Mouse (Mus musculus) heart, postnatal 36 days (tissue): ENCODE data around the gene Wbp11. TPM values are rescaled to one million over a fixed set of nuclear protein-coding genes. Genes with fewer than 3 reads are reported as not detected.

ENCODE experiments used
- DNase-seq, 2 experiments: peaks; one replicate each; pipeline ENCODE4 v3.0.0; 2021 to 2022
- intact Hi-C: fragments of 180-260 bp; cut with DNase I; formaldehyde crosslinking; loops from one replicate; pipeline ENCODE4 v1.15.1; 2025
- total RNA-seq, 2 experiments: library from RNA; stranded (reverse); gene quantifications; 2 replicates each; pipeline ENCODE4 v1.2.3; 2021

Wbp11 gene
- total RNA-seq, 2 experiments from 2014 or later = 63.3 to 64.1 TPM

GRCm38 (mm10) chr6:136845706-136846480 lies 17.9 kb upstream of the Wbp11 start:
- intact Hi-C loops = no loop called here
- no peak for DNase-seq

- intact Hi-C loops = no loop called here
- DNase-seq = no peak
These were observed 16.9 kb upstream of the Wbp11 start for GRCm38 (mm10) chr6:136844903-136845302.

GRCm38 (mm10) chr6:136837323-136837722 lies 9.3 kb upstream of the Wbp11 start:
- DNase-seq = no peak
- intact Hi-C loops = loop anchor here (2.0 kb wide), 1 partner anchor 15 kb away; no protein-coding TSS in a partner anchor

GRCm38 (mm10) chr6:136835352-136835751 lies 7.3 kb upstream of the Wbp11 start, which contains the start of gene Smco3:
TSS of gene Smco3 (minus strand) at chr6:136835452.
- no peak for DNase-seq
- intact Hi-C loops = no loop called here

DNA sequence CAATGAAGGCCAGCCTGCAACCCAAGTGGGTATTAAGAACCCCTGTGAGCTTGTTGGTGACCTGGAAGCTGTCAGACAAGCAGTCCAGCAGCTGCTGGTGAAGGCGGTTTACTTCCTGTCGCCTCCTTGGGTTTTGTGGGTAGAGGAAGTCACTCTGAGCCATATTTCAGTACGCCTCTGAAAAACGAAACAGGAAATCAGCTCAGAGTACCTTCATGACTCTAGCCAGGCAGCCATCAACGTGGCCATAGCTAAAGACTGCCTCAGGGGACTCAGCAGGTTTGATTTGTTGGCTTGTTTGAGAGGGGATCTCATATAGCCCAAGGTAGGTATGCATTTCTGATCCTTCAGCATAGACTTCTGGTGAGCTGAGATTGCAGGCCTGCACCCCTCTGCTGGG lies 3.7 kb upstream of the Wbp11 start:
- DNase-seq = no peak
- intact Hi-C loops = no loop called here

DNA sequence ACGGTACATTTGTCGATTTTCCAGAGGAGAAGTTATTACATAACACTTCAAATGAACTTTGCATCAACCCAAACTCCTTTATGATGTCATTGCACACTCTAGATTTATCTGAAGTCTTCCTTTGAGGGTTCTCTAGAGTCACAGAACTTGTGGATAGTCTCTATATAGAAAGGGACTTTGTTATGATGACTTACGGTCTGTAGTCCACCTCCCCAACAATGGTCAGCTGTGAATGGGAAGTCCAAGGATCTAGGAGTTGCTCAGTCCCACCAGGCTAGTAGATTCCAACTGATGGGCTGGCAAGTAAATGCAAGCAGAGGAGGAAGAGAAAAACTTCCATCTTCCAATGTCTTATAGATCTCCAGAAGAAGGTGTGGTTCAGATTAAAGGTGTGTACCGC lies 648 bp upstream of the Wbp11 start:
- intact Hi-C loops = loop anchor here (10.0 kb wide), 1 partner anchor 1904 kb away; the partner anchor contains the start of gene Cdkn1b
- no peak for DNase-seq

DNA sequence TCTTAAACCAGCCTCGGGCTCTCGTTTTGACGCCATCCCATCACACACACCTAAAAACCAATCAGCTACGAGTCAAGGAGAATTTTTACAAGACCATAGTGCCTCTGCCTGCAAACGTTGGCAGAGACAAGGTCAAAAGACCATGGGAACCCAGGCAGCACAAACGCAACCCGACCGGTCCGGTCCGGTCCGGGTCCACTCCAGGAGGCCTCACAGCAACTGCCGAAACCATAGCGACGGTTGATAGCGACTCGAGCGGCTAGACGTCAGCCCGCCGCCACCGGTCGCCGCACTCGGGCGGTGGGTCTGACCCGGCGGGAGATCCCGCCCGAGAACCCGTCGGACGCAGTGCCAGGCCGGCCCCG lies 535 bp downstream of the Wbp11 start, which contains the start of gene BC049715:
BC049715 (plus strand) TSS at position 111 of the 365 bp plus-strand sequence.
- intact Hi-C loops = loop anchor here (1.0 to 10.0 kb wide), 2 partner anchors 23 to 1903 kb away; partner anchors contain the start of genes Cdkn1b and Hist4h4
- DNase-seq = no peak

DNA sequence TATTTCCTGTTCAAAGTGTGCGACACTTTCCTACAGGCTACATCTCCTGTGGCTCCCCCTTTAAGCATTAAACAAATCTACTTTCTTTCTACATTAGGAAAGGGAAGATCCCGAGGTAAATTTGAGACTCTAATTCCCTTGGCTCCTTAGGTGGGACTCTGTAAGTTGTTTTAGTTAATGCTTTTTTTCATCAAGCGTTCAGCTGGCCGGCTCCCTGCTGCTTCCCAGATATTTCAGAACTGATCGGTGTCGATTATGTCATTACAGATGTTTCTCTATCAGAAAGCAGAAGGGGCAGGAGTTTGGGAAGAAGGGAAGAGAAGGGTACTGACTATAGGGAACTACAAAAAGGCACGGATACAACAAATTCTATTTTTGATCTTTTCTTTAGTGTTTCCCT lies 917 bp downstream of the Wbp11 start:
- intact Hi-C loops = loop anchor here (1.0 to 10.0 kb wide), 2 partner anchors 23 to 1902 kb away; partner anchors contain the start of genes Cdkn1b and Hist4h4

DNA sequence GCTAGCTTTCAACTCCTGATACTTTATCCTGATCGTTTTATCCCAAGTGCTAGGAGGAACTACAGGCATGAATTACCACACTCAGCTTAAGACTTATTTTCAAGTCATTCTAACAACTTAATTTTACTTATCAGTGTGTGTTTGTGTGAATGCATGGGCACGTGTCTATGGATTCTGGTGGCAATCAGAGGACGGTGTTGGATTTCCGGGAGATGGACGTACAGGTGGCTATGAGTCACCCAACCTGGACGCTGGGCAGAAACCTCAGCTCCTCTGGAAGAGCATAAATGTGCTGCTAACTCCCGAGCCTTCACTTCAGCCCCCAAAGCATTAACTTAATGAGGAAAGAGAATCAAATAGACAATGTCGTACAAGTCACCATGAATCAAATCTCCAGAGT lies 3.0 kb downstream of the Wbp11 start:
- no peak for DNase-seq
- intact Hi-C loops = loop anchor here (10.0 kb wide), 1 partner anchor 1900 kb away; the partner anchor contains the start of gene Cdkn1b

More for the DNA sequence above, 917 bp downstream of the Wbp11 start:
- DNase-seq = no peak

DNA sequence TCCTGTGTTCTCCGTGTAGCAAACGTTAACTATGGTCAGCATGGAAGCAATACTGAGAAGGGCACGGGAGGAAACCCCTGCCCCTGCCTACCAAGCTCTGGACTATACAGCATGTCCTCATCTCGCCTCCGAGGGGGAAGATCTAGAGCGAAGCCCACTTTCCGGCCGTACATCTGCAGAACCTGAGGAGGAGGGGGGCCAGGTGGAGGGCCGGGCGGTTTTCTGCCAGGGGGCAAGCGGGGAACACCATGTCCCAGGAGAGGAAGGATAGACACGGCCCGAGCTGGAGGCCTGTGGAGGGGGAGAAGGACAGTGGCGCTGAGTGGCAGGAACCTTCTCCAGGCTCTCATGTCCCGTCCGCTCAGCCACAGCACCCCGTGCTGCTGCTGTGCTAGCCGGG lies 6.9 kb downstream of the Wbp11 start:
- DNase-seq = no peak
- intact Hi-C loops = loop anchor here (10.0 kb wide), 1 partner anchor 1896 kb away; the partner anchor contains the start of gene Cdkn1b

- no peak for DNase-seq
These were observed 7.7 kb downstream of the Wbp11 start for GRCm38 (mm10) chr6:136820381-136820780.

DNA sequence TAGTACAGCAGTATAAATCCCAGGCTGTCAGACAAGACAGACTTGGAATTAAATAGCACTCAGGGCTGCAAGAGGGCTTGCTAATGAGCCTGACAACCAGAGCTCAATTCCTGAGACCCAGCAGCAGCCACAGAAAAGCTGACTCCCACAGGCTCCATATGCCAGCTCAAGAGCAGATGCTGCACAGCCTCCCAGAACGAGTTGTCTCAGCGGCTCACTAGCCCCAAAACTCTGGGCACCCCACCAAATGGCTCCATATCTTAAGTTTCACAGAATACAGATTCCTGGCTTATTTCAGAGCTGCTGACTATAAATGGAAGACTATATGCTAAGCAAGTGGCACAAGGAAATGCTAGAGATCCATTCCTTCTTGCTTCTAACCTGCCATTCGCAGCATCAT lies 10.5 kb downstream of the Wbp11 start:
- intact Hi-C loops = no loop called here
- DNase-seq = no peak

More at GRCm38 (mm10) chr6:136820381-136820780, 7.7 kb downstream of the Wbp11 start:
- intact Hi-C loops = loop anchor here (10.0 kb wide), 1 partner anchor 1896 kb away; the partner anchor contains the start of gene Cdkn1b

GRCm38 (mm10) chr6:136816826-136817225 lies 11.2 kb downstream of the Wbp11 start:
- intact Hi-C loops = no loop called here
- DNase-seq = no peak

DNA sequence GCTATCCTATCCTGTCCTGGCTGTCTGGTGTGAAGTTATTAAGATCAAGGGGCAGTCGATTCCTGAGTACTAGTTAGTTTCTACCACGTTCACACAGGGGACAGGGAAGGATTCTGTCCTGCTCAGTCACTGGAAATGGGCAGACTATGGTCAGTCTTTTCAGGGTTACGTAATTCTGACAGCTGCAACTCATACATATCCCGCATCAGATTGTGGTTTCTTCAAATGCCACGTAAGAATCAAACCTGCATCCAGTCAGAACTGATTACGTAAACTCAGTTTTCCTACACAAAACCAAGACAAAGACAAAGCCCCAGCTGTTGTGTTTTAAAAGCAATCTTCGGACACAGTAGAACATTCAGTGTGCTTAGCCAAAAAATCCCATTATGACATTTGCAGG lies 12.7 kb downstream of the Wbp11 start:
- DNase-seq = no peak
- intact Hi-C loops = no loop called here

DNA sequence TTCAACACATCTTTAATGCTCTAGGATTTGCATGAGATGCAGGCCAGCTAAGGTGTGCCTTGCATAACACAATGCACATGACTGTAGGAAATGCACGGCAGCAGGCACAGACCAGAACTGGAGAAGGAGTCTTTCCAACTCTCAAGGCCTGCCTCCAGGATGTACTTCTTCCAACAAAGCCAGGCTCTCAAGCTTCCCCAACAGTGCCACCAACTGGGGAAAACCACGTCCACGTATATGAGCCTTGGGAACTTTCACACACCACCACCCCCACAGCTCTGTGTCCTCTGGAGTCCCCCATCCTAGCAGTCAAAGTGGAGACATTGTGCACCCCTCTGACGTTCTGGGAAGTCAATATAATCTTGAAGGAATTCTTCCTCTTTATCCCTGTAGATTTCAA lies 14.9 kb downstream of the Wbp11 start:
- DNase-seq = no peak
- intact Hi-C loops = no loop called here

DNA sequence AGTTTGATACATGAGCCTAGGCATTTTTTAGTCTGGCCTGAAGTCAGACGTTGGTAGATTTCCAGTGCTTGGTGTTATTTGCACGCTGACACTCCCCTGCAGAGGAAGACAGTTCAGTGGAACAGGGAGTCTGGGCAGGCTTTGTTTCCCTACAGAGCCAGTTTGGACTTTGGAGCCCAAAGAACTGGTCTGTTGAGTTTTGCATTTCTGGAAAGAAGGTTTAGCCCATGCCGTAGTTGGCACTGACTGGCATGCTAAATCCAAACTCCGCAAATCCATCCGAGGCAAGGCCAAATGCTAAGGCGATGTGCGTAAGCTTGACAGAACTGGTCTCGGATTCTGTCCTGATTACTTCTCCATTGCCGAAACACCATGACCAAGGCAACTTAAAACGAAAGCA lies 16.8 kb downstream of the Wbp11 start:
- intact Hi-C loops = no loop called here
- DNase-seq = no peak

DNA sequence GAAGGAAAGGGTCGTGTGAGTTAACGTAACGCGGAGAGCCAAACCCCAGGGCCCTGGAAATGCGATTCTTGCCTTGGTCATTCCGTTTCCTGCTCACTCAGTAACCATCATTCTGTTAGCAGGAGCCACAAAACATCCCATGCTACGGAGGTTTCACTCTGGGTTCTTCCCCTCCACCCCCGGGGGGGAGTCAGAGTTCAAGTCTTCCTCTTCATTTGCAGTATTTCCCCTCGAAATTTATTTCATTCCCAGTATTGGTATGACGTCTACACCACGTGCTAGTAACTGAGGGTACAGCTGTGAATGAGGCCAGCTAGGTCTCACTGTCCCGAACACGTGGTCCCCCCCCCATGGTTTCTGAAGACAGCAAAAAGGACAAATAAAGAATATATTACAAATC lies 18.4 kb downstream of the Wbp11 start:
- intact Hi-C loops = no loop called here
- no peak for DNase-seq

GRCm38 (mm10) chr6:136809077-136809476 lies 19.0 kb downstream of the Wbp11 start:
- intact Hi-C loops = no loop called here
- peak; percentile 45 to 55 for DNase-seq

GRCm38 (mm10) chr6:136808631-136809046 lies 19.4 kb downstream of the Wbp11 start:
- peak; percentile 38 to 58 for DNase-seq
- intact Hi-C loops = no loop called here

DNA sequence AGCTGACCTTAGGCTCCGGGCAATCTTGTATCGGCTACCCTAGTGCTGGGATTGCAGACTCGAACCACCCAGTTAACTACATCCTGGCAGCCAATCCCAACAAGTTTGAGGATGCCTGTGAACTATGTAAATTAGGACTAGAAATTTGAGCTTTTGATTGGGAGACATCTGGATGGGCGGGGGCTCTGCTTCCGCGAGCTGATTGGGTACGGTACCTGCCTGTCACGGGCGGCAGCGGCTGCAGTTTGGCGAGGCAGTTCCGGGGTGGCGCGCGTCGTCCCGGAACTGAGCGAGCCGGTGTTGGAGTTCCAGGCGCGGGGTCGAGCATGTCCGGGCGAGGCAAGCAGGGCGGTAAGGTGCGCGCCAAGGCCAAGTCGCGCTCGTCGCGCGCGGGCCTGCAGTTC lies 20.0 kb downstream of the Wbp11 start, which contains the start of gene H2afj:
H2afj (plus strand) TSS at position 231 of the 404 bp plus-strand sequence.
- intact Hi-C loops = no loop called here
- DNase-seq = peak; percentile 98 to 99

- intact Hi-C loops = no loop called here
- DNase-seq = no peak
These were observed 20.5 kb downstream of the Wbp11 start for GRCm38 (mm10) chr6:136807395-136808013.
